Mouse (Mus musculus): ENCODE measurements around the gene Mpv17l2.

Gene Mpv17l2

GRCm38 (mm10) chr8:70760775-70761406 is at the start of gene Mpv17l2:
Mpv17l2 (minus strand) TSS chr8:70760946.
- DNase-seq (ENCODE audit: low read depth, low spot score): peak; percentile 99

DNA sequence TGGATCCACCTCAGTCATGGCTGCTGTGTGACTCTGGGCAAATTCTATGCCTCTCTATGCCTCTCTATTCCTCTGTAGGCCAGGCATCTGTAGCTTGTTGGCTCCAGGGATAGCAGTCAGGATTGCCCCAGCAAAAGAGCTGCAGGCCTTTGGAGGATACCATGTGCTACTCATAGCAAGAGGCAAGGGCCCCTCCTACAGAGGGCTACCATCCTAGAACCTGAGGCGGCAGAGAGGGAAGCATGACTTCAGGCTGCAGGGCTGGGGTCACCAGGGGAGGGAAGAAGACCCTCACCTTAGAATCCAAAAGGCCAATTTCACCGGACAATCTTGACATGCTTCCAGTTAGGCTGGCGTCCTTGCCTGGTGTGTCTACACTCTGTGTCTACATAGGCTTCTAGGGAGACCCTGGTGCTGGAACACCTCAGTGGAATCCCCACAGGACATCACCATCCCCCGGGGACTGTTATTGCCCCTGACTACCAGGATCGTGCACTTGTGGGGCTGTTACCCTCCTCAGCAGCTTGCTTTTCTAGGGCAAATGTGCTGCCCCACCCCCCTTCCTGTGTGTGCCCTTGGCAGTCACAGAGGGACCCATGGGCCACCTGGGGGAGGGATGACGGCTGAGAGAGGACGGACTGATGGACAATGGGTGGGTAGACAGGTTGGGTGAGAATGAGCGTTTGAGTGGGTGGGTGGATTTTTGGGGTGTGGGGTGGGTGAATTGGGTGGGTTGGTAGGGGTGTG is 48.4 kb upstream of the Mpv17l2 start:
- DNase-seq (ENCODE audit: low read depth, low spot score): no peak

DNA sequence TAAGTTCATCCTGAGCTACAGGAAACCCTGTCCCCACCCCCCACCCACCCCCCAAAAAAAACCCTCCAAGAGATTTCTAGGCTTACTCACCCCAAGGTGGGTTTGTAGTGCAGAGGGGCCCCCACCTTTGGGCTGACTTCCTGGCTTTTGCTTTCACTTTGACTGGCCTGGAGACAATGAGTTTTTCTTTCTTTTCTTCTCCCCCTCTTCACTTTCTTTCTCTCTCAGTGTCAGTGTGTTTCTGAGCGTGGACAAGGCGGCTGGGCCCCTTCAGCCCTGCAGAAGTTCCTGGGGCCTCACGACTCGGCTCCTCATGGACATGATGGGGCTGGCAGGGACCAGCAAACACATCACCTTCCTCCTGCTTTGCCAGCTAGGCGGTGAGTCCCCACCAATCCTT is 47.5 kb upstream of the Mpv17l2 start, which contains the start of gene Il12rb1:
Gene Il12rb1 (plus strand): TSS at position 211 of the 400 bp plus-strand sequence.
- no peak for DNase-seq (ENCODE audit: low read depth, low spot score)

DNA sequence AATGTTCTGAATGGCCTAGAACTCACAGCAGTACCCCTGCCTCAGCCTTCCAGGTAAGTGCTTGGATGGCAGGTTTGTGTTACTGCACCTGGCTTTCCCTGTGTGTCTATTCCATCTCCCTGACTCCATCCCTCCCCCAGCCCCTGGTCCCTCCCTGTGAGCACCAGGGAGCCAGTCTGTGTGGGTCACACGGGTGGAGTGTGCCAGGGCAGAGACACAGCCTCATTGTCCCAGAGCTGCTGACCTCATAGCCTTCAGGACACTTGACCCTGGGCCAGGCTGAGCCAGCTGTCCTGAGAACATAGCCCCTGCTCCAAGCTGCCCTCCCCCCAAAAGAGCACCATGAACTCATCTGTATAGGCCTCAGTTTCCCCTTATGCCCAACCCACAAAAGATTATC is 46.6 kb upstream of the Mpv17l2 start:
- no peak for DNase-seq (ENCODE audit: low read depth, low spot score)

DNA sequence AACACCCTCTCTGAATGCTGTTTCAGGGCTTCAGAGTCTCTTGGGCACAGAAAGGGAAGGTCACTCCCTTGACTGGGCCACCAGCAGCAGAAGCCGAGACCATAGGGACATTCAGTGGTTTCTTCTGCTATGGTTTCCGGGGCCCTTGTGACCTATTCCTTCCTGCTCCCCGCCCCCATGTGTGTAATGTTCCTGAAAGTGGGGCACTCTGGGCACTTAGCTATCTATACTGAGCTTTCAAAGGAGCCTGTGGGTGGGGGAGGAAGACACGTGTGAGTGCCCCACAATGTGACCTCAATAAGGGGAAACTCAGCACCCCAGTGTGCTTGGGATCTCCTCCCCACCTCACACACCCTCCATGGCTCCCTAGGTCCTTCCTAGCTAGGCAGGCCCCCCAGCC is 45.8 kb upstream of the Mpv17l2 start:
- no peak for DNase-seq (ENCODE audit: low read depth, low spot score)

DNA sequence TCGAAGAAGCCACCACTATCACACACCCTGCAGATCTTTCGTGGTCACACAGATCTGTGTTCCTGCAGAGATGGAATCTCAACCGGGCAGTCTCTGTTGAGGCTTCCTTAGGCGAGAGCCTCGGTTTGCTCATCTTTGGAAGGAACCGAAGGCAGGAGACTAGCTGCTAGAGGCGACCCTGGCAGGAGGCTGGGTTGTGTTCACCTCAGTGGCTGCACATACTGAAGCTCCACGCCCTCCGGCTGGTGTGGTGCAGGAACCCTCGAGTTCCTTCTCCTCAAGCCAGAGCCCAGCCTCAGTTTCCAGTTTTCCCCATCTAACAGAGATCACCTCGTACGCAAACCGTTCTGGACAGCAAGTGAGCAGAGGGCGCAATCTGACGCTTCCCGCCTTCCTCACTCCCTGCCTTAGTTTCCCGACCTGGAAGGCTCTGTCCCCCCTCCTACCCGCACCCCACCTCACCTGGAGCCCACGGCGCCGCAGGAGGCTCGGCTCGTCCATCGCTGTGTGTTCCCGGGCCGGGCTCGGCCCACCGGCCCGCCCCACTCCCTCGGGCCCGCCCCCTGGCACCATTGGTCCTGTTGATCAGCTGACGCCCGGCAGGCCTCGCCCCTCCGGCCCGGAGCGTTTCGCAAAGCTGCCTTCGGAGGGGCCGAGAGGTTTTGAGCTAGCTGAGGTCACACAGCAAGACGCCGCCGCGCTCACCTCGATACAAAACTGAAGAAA is 43.9 kb upstream of the Mpv17l2 start, which contains the start of gene Mast3:
Gene Mast3 (minus strand): TSS at position 574 of the 726 bp plus-strand sequence.
- DNase-seq (ENCODE audit: low read depth, low spot score): peak; percentile 73

GRCm38 (mm10) chr8:70803761-70804480 is 43.2 kb upstream of the Mpv17l2 start:
- DNase-seq (ENCODE audit: low read depth, low spot score): no peak

- DNase-seq (ENCODE audit: low read depth, low spot score): no peak
Measured at GRCm38 (mm10) chr8:70802786-70803510, 42.2 kb upstream of the Mpv17l2 start.

GRCm38 (mm10) chr8:70801830-70802229 is 41.1 kb upstream of the Mpv17l2 start:
- DNase-seq (ENCODE audit: low read depth, low spot score): no peak

GRCm38 (mm10) chr8:70801156-70801555 is 40.4 kb upstream of the Mpv17l2 start:
- no peak for DNase-seq (ENCODE audit: low read depth, low spot score)

DNA sequence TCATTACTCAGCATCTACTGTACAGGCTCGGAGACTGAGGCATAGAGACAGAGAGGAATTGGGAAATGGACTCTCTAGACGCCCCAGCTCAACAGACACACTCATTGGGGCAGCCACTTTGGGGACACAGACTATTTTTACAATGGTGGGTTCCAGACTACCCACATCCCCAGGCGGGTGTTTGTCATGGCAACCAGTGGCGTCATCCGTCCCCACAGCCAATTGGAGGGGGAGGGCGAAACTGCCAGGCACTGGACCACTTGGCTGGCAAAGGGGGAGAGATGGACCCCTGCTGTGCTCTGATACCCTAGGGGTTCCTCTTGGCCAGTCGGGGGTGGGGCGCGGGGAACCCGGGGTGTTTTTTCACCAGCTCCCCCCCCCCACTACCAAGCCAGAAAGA is 39.9 kb upstream of the Mpv17l2 start:
- no peak for DNase-seq (ENCODE audit: low read depth, low spot score)

- no peak for DNase-seq (ENCODE audit: low read depth, low spot score)
Measured at GRCm38 (mm10) chr8:70798281-70798680, 37.5 kb upstream of the Mpv17l2 start.

GRCm38 (mm10) chr8:70797081-70798070 is 36.6 kb upstream of the Mpv17l2 start:
- peak; percentile 93 for DNase-seq (ENCODE audit: low read depth, low spot score)

- no peak for DNase-seq (ENCODE audit: low read depth, low spot score)
Measured at GRCm38 (mm10) chr8:70796403-70797080, 35.8 kb upstream of the Mpv17l2 start.

GRCm38 (mm10) chr8:70795370-70795769 is 34.6 kb upstream of the Mpv17l2 start:
- no peak for DNase-seq (ENCODE audit: low read depth, low spot score)

GRCm38 (mm10) chr8:70794215-70794614 is 33.5 kb upstream of the Mpv17l2 start:
- no peak for DNase-seq (ENCODE audit: low read depth, low spot score)

DNA sequence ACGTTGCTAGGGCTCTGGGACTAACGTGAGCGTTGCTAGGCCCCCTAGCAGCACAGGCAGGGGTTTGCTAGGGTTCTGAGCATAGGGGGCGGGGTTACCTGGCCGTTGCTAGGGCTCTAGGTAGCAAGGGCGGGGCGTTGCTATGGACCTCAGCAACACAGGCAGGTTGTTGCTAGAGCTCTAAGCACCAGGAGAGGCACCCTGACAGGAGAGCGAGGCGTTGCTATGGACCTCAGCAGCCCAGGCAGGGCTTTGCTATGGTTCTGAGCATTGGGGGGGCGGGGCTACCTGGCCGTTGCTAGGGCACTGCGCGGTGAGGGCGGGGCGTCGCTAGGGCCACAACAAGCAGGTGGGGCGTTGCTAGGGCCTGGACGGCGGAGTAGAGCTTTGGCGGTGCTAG is 32.0 kb upstream of the Mpv17l2 start:
- no peak for DNase-seq (ENCODE audit: low read depth, low spot score)

DNA sequence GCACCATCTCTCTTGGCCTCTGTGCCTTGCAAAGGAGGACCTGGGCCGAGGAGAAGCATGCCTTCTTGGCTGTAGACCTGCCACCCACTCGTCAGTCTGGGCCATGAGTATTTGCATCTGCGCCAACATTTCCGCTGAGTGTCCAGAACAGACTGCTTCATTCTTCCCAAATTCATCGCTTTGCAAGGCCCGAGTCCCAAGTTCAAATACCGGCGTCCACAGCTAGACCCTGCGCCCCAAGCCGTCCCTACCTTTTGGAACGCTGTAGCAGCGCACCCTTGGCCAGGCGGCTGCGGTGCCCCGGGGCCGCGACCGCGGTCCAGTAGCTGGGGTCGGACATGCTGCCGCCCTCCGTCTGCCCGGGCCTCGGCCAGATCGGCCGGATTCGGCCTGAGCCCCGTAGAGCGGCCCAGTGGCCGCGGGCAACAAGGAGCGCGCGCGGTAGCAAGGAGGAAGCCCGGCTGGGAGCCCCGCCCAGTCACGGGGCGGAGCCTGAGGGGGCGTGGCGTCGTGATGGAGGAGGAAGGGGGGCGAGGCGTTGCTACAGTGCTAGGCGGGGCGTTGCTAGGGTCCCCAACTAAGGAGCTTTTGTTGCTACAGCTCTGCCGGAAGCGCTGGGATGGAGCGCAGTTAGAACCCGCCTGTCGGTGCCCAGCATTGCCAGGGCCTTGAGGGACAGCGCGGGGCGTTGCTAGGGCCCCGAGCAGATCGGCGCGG is 31.4 kb upstream of the Mpv17l2 start:
- peak; percentile 96 for DNase-seq (ENCODE audit: low read depth, low spot score)

DNA sequence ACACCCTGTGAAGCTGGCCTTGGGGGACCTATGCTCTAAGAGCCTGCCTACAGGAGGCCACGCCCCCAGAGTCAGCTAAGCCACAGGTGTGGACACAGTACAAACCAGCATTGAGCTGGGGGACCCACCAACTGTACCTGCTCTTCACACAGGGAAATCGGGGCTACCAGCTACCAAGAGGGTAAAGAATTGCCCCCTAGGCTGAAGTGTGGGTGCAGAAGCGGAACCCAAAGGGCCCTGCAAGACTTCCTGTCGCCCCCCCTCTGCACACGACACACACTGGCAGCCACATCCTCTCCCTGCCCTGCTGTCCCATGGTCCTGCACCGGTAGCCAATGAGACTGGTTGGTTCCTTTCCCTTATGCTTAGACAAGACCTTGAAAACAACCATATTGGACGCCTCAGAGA is 30.6 kb upstream of the Mpv17l2 start:
- DNase-seq (ENCODE audit: low read depth, low spot score): no peak

All from forelimb bud, embryonic 11.5 days (tissue).